Mouse (Mus musculus): ENCODE results near the gene 2310057M21Rik. TPM values are rescaled to one million over a fixed set of nuclear protein-coding genes. Genes with fewer than 3 reads are reported as not detected.

The 2310057M21Rik gene
- polyA plus RNA-seq, 1 experiment from 2014 or later = 29.3 TPM

- Histone ChIP-seq H3K9ac (no peak overlapping the region), H3K27ac (replicated peaks) (no peak overlapping the region), H3K9me3 (no peaks in the 10 kb centered on the region), H3K4me2 (no peak overlapping the region), H3K4me3 (no peak overlapping the region), H3K4me1 (replicated peaks) (peaks cover 17% of the 10 kb centered on the region), H3K36me3 (0 out of 2 replicates have a peak, but pooled peaks cover 2% of the 10 kb centered on the region), H3K27me3 (no peaks in the 10 kb centered on the region)
- no peak for ATAC-seq (ENCODE audit: low FRiP score, low read depth)
- WGBS = 97% methylated on average over 8 of the region's 8 CpGs
Observed at GRCm38 (mm10) chr7:131364131-131364530, 1.6 kb upstream of the 2310057M21Rik start.

GRCm38 (mm10) chr7:131362269-131362614 is 317 bp downstream of the 2310057M21Rik start:
- H3K36me3 ChIP-seq = peaks cover 15% of the 10 kb centered on the region
- H3K4me2 ChIP-seq = peak overlapping the region; percentile 88
- no peaks in the 10 kb centered on the region for H3K9me3 ChIP-seq
- H3K27me3 ChIP-seq = no peaks in the 10 kb centered on the region
- peak overlapping the region; percentile 90 for H3K4me3 ChIP-seq
- under 1% methylated on average over 35 of the region's 35 CpGs for WGBS
- ATAC-seq (ENCODE audit: low FRiP score, low read depth) = peak; percentile 82
- peak overlapping the region; percentile 88 for H3K9ac ChIP-seq
- peaks cover 17% of the 10 kb centered on the region for H3K4me1 ChIP-seq (replicated peaks)
- peak overlapping the region; percentile 87 for H3K27ac ChIP-seq (replicated peaks)

GRCm38 (mm10) chr7:131356105-131356504 is 6.5 kb downstream of the 2310057M21Rik start:
- ATAC-seq (ENCODE audit: low FRiP score, low read depth) = no peak
- Histone ChIP-seq H3K4me1 (replicated peaks) (peaks cover 3% of the 10 kb centered on the region), H3K4me2 (no peak overlapping the region), H3K9me3 (no peaks in the 10 kb centered on the region), H3K9ac (no peak overlapping the region), H3K4me3 (no peak overlapping the region), H3K27ac (replicated peaks) (no peak overlapping the region), H3K36me3 (peaks cover 45% of the 10 kb centered on the region), H3K27me3 (no peaks in the 10 kb centered on the region)
- WGBS = 98% methylated on average over 13 of the region's 13 CpGs

- 54% methylated on average over 7 of the region's 7 CpGs for WGBS
- no peak overlapping the region for H3K4me3 ChIP-seq
- H3K27ac ChIP-seq (replicated peaks) = no peak overlapping the region
- peaks cover 44% of the 10 kb centered on the region for H3K36me3 ChIP-seq
- no peaks in the 10 kb centered on the region for H3K27me3 ChIP-seq
- no peak for ATAC-seq (ENCODE audit: low FRiP score, low read depth)
- H3K9me3 ChIP-seq = no peaks in the 10 kb centered on the region
- no peaks in the 10 kb centered on the region for H3K4me1 ChIP-seq (replicated peaks)
- no peak overlapping the region for H3K4me2 ChIP-seq
- H3K9ac ChIP-seq = no peak overlapping the region
Observed at GRCm38 (mm10) chr7:131345856-131346541, 16.6 kb downstream of the 2310057M21Rik start.

- H3K27ac ChIP-seq (replicated peaks) = no peak overlapping the region
- WGBS = 38% methylated on average over 8 of the region's 8 CpGs
- H3K36me3 ChIP-seq = peaks cover 19% of the 10 kb centered on the region
- H3K4me3 ChIP-seq = no peak overlapping the region
- ATAC-seq (ENCODE audit: low FRiP score, low read depth) = no peak
- H3K9me3 ChIP-seq = no peaks in the 10 kb centered on the region
- no peak overlapping the region for H3K4me2 ChIP-seq
- no peaks in the 10 kb centered on the region for H3K27me3 ChIP-seq
- no peaks in the 10 kb centered on the region for H3K4me1 ChIP-seq (replicated peaks)
- H3K9ac ChIP-seq = no peak overlapping the region
Observed at GRCm38 (mm10) chr7:131337502-131338068, 25.0 kb downstream of the 2310057M21Rik start.

- H3K36me3 ChIP-seq = no peaks in the 10 kb centered on the region
- no peak within 1 kb of the TSS for H3K4me3 ChIP-seq
- no peak within 1 kb of the TSS for H3K4me2 ChIP-seq
- H3K27me3 ChIP-seq = no peaks in the 10 kb centered on the region
- 57% methylated on average over 1 of the region's 1 CpGs for WGBS
- no peaks in the 10 kb centered on the region for H3K4me1 ChIP-seq (replicated peaks)
- no peaks in the 10 kb centered on the region for H3K9me3 ChIP-seq
- ATAC-seq (ENCODE audit: low FRiP score, low read depth) = no peak
- H3K9ac ChIP-seq = no peak within 1 kb of the TSS
- no peak within 1 kb of the TSS for H3K27ac ChIP-seq (replicated peaks)
Observed at GRCm38 (mm10) chr7:131333564-131333963, 29.0 kb downstream of the 2310057M21Rik start, which contains the start of gene Fam24a. Gene Fam24a, plus strand, starts transcription at chr7:131333864.

- H3K4me1 ChIP-seq (replicated peaks) = no peaks in the 10 kb centered on the region
- H3K4me3 ChIP-seq = no peak overlapping the region
- ATAC-seq (ENCODE audit: low FRiP score, low read depth) = no peak
- no peaks in the 10 kb centered on the region for H3K27me3 ChIP-seq
- H3K9ac ChIP-seq = no peak overlapping the region
- no peaks in the 10 kb centered on the region for H3K36me3 ChIP-seq
- H3K9me3 ChIP-seq = no peaks in the 10 kb centered on the region
- no peak overlapping the region for H3K4me2 ChIP-seq
- WGBS = 85% methylated on average over 2 of the region's 2 CpGs
- no peak overlapping the region for H3K27ac ChIP-seq (replicated peaks)
Observed at GRCm38 (mm10) chr7:131331688-131332087, 30.9 kb downstream of the 2310057M21Rik start.

- no peaks in the 10 kb centered on the region for H3K36me3 ChIP-seq
- no peak within 1 kb of the TSS for H3K4me3 ChIP-seq
- H3K4me1 ChIP-seq (replicated peaks) = no peaks in the 10 kb centered on the region
- WGBS = 94% methylated on average over 5 of the region's 5 CpGs
- no peaks in the 10 kb centered on the region for H3K9me3 ChIP-seq
- no peak for ATAC-seq (ENCODE audit: low FRiP score, low read depth)
- H3K4me2 ChIP-seq = no peak within 1 kb of the TSS
- no peak within 1 kb of the TSS for H3K9ac ChIP-seq
- H3K27me3 ChIP-seq = no peaks in the 10 kb centered on the region
- no peak within 1 kb of the TSS for H3K27ac ChIP-seq (replicated peaks)
Observed at GRCm38 (mm10) chr7:131329416-131329815, 33.1 kb downstream of the 2310057M21Rik start, which contains the start of gene Fam24b. Gene Fam24b, minus strand, starts transcription at chr7:131329516.

- WGBS = 96% methylated on average over 5 of the region's 5 CpGs
- Histone ChIP-seq H3K9me3 (no peaks in the 10 kb centered on the region), H3K9ac (no peak overlapping the region), H3K4me2 (no peak overlapping the region), H3K27me3 (no peaks in the 10 kb centered on the region), H3K27ac (replicated peaks) (no peak overlapping the region), H3K4me1 (replicated peaks) (no peaks in the 10 kb centered on the region), H3K4me3 (no peak overlapping the region), H3K36me3 (no peaks in the 10 kb centered on the region)
- ATAC-seq (ENCODE audit: low FRiP score, low read depth) = no peak
Observed at GRCm38 (mm10) chr7:131327054-131327453, 35.5 kb downstream of the 2310057M21Rik start.

GRCm38 (mm10) chr7:131322192-131322591 is 40.4 kb downstream of the 2310057M21Rik start, which contains the start of gene Cuzd1:
Gene Cuzd1, minus strand, starts transcription at chr7:131322292.
- 84% methylated on average over 2 of the region's 2 CpGs for WGBS
- H3K4me2 ChIP-seq = no peak within 1 kb of the TSS
- H3K9me3 ChIP-seq = no peaks in the 10 kb centered on the region
- H3K36me3 ChIP-seq = no peaks in the 10 kb centered on the region
- H3K9ac ChIP-seq = no peak within 1 kb of the TSS
- no peak within 1 kb of the TSS for H3K27ac ChIP-seq (replicated peaks)
- no peak within 1 kb of the TSS for H3K4me3 ChIP-seq
- ATAC-seq (ENCODE audit: low FRiP score, low read depth) = no peak
- H3K27me3 ChIP-seq = no peaks in the 10 kb centered on the region
- no peaks in the 10 kb centered on the region for H3K4me1 ChIP-seq (replicated peaks)

GRCm38 (mm10) chr7:131318340-131318739 is 44.2 kb downstream of the 2310057M21Rik start:
- no peak for ATAC-seq (ENCODE audit: low FRiP score, low read depth)
- Histone ChIP-seq H3K4me3 (no peak overlapping the region), H3K9me3 (no peaks in the 10 kb centered on the region), H3K4me2 (no peak overlapping the region), H3K27ac (replicated peaks) (no peak overlapping the region), H3K4me1 (replicated peaks) (no peaks in the 10 kb centered on the region), H3K27me3 (no peaks in the 10 kb centered on the region), H3K9ac (no peak overlapping the region), H3K36me3 (no peaks in the 10 kb centered on the region)
- WGBS = 89% methylated on average over 5 of the region's 7 CpGs

GRCm38 (mm10) chr7:131317587-131317986 is 45.0 kb downstream of the 2310057M21Rik start:
- Histone ChIP-seq H3K27ac (replicated peaks) (no peak overlapping the region), H3K4me2 (no peak overlapping the region), H3K4me1 (replicated peaks) (no peaks in the 10 kb centered on the region), H3K9me3 (no peaks in the 10 kb centered on the region), H3K36me3 (no peaks in the 10 kb centered on the region), H3K9ac (no peak overlapping the region), H3K4me3 (no peak overlapping the region), H3K27me3 (no peaks in the 10 kb centered on the region)
- no peak for ATAC-seq (ENCODE audit: low FRiP score, low read depth)
- WGBS = 79% methylated on average over 12 of the region's 12 CpGs

Measured in hindbrain, embryonic 15.5 days (tissue).